Mouse (Mus musculus) neural tube, embryonic 14.5 days (tissue): ENCODE results near the gene Appl1. TPM values are rescaled to one million over a fixed set of nuclear protein-coding genes. Genes with fewer than 3 reads are reported as not detected.

Experiments
- ATAC-seq: fragments of 200-750 bp; cut with Nextera tagmentation; 2 replicates; pipeline ENCODE4 v1.8.0; 2017; ENCODE audit warnings: low read depth, mild to moderate bottlenecking, moderate TSS enrichment, moderate library complexity
- H3K27ac ChIP-seq: fragments of 300-500 bp; sonication (generic); 2 replicates; pipeline ENCODE4 v1.5.1; 2014; ENCODE audit warnings: low read depth, mild to moderate bottlenecking, control low read depth, low read length, moderate library complexity, mixed read lengths
- H3K27me3 ChIP-seq: fragments of 300-500 bp; sonication (generic); 2 replicates; pipeline ENCODE4 v1.6.1; 2014; ENCODE audit warnings: low read length; ENCODE audit not compliant: control insufficient read depth, insufficient read depth
- H3K36me3 ChIP-seq: fragments of 300-500 bp; sonication (generic); 2 replicates; pipeline ENCODE4 v1.6.1; 2014; ENCODE audit warnings: low read length, mixed read lengths; ENCODE audit not compliant: control insufficient read depth, insufficient read depth
- H3K4me1 ChIP-seq: fragments of 300-500 bp; sonication (generic); 2 replicates; pipeline ENCODE4 v1.6.1; 2014; ENCODE audit warnings: low read length; ENCODE audit not compliant: control insufficient read depth, insufficient read depth
- H3K4me2 ChIP-seq: fragments of 300-500 bp; sonication (generic); 2 replicates; pipeline ENCODE4 v1.6.1; 2014; ENCODE audit warnings: mild to moderate bottlenecking, low read depth, low read length, control low read depth
- H3K4me3 ChIP-seq: fragments of 300-500 bp; sonication (generic); 2 replicates; pipeline ENCODE4 v1.5.1; 2014; ENCODE audit warnings: low read depth, low read length, control low read depth, mixed read lengths
- H3K9ac ChIP-seq: fragments of 300-500 bp; sonication (generic); replicated peaks from 2 replicates; pipeline ENCODE4 v1.6.1; 2014; ENCODE audit warnings: low read depth, mild to moderate bottlenecking, control low read depth, low read length, mixed read lengths
- H3K9me3 ChIP-seq: fragments of 300-500 bp; sonication (generic); 2 replicates; pipeline ENCODE4 v1.6.1; 2016; ENCODE audit warnings: low read length; ENCODE audit not compliant: control insufficient read depth
- WGBS: fragments of 180-500 bp; shearing (Covaris S2); extraction: QIAGEN DNeasy Blood & Tissue Kit; methylation state at CpG from one replicate; pipeline ENCODE4 v1.1.7; 2014; 5-methylcytosine and 5-hydroxymethylcytosine counted together
- polyA plus RNA-seq: library from polyadenylated mRNA; unstranded; fragments of >200 nt; fragmentation: Nextera tagmentation; extraction: Ambion mirVana; gene quantifications from 2 replicates; pipeline ENCODE4 v1.2.1, GENCODE M21; 2014

Gene Appl1
- polyA plus RNA-seq, 1 experiment from 2014 or later, result 88.3 TPM

GRCm38 (mm10) chr14:26994211-26994741, 23.2 kb upstream of the Appl1 start, which contains the start of gene Hesx1:
Gene Hesx1, plus strand, starts transcription at chr14:26994416.
- Histone ChIP-seq H3K9me3 (no peaks in the 10 kb centered on the region), H3K9ac (no peak within 1 kb of the TSS), H3K27me3 (no peaks in the 10 kb centered on the region), H3K36me3 (no peaks in the 10 kb centered on the region), H3K4me2 (peak within 1 kb of the TSS; percentile 54), H3K4me1 (no peaks in the 10 kb centered on the region), H3K4me3 (peak within 1 kb of the TSS; percentile 21), H3K27ac (no peak within 1 kb of the TSS)
- ATAC-seq, result no peak
- 11% methylated on average over 16 of the region's 16 CpGs for WGBS

- Histone ChIP-seq H3K4me1 (no peaks in the 10 kb centered on the region), H3K27ac (no peak overlapping the region), H3K36me3 (no peaks in the 10 kb centered on the region), H3K9ac (no peak overlapping the region), H3K4me3 (no peak overlapping the region), H3K4me2 (no peak overlapping the region), H3K27me3 (no peaks in the 10 kb centered on the region), H3K9me3 (no peaks in the 10 kb centered on the region)
- ATAC-seq, result no peak
- WGBS, result 77% methylated on average over 3 of the region's 3 CpGs
Measured at GRCm38 (mm10) chr14:26993427-26993826, 22.4 kb upstream of the Appl1 start.

GRCm38 (mm10) chr14:26991622-26992021, 20.6 kb upstream of the Appl1 start:
- Histone ChIP-seq H3K9me3 (no peaks in the 10 kb centered on the region), H3K4me1 (no peaks in the 10 kb centered on the region), H3K27me3 (no peaks in the 10 kb centered on the region), H3K4me3 (no peak overlapping the region), H3K4me2 (no peak overlapping the region), H3K27ac (no peak overlapping the region), H3K36me3 (no peaks in the 10 kb centered on the region), H3K9ac (no peak overlapping the region)
- no peak for ATAC-seq
- WGBS, result 50% methylated on average over 18 of the region's 18 CpGs

- H3K27me3 ChIP-seq, result no peaks in the 10 kb centered on the region
- 79% methylated on average over 2 of the region's 2 CpGs for WGBS
- H3K4me2 ChIP-seq, result no peak overlapping the region
- H3K9ac ChIP-seq, result no peak overlapping the region
- H3K4me1 ChIP-seq, result no peaks in the 10 kb centered on the region
- no peaks in the 10 kb centered on the region for H3K9me3 ChIP-seq
- no peaks in the 10 kb centered on the region for H3K36me3 ChIP-seq
- no peak overlapping the region for H3K27ac ChIP-seq
- no peak for ATAC-seq
- no peak overlapping the region for H3K4me3 ChIP-seq
Measured at GRCm38 (mm10) chr14:26988694-26989093, 17.7 kb upstream of the Appl1 start.

- H3K9ac ChIP-seq, result no peak overlapping the region
- 84% methylated on average over 5 of the region's 5 CpGs for WGBS
- H3K4me3 ChIP-seq, result no peak overlapping the region
Measured at GRCm38 (mm10) chr14:26982150-26982530, 11.1 kb upstream of the Appl1 start.

GRCm38 (mm10) chr14:26981494-26982149, 10.6 kb upstream of the Appl1 start:
- no peak overlapping the region for H3K9ac ChIP-seq
- H3K4me1 ChIP-seq, result 0 out of 2 replicates have a peak, but pooled peaks cover 4% of the 10 kb centered on the region
- no peak overlapping the region for H3K27ac ChIP-seq
- peaks cover 3% of the 10 kb centered on the region; the same call in 1 of the 2 replicates for H3K9me3 ChIP-seq
- ATAC-seq, result no peak
- H3K4me3 ChIP-seq, result no peak overlapping the region
- no peak overlapping the region for H3K4me2 ChIP-seq
- H3K36me3 ChIP-seq, result no peaks in the 10 kb centered on the region
- no peaks in the 10 kb centered on the region for H3K27me3 ChIP-seq
- WGBS, result 74% methylated on average over 5 of the region's 5 CpGs

More at GRCm38 (mm10) chr14:26982150-26982530, 11.1 kb upstream of the Appl1 start:
- Histone ChIP-seq H3K27ac (no peak overlapping the region), H3K27me3 (no peaks in the 10 kb centered on the region), H3K4me1 (no peaks in the 10 kb centered on the region), H3K36me3 (no peaks in the 10 kb centered on the region), H3K9me3 (peaks cover 3% of the 10 kb centered on the region; the same call in 1 of the 2 replicates), H3K4me2 (no peak overlapping the region)
- no peak for ATAC-seq

- Histone ChIP-seq H3K36me3 (no peaks in the 10 kb centered on the region), H3K27ac (no peak overlapping the region), H3K9me3 (peaks cover 3% of the 10 kb centered on the region; the same call in 1 of the 2 replicates), H3K9ac (no peak overlapping the region), H3K4me1 (0 out of 2 replicates have a peak, but pooled peaks cover 4% of the 10 kb centered on the region), H3K27me3 (no peaks in the 10 kb centered on the region), H3K4me2 (no peak overlapping the region), H3K4me3 (no peak overlapping the region)
- WGBS, result 93% methylated on average over 8 of the region's 8 CpGs
- ATAC-seq, result no peak
Measured at GRCm38 (mm10) chr14:26981021-26981420, 10.0 kb upstream of the Appl1 start.

- Histone ChIP-seq H3K9me3 (peaks cover 3% of the 10 kb centered on the region; the same call in 1 of the 2 replicates), H3K4me3 (no peak overlapping the region), H3K27me3 (no peaks in the 10 kb centered on the region), H3K9ac (no peak overlapping the region), H3K4me2 (no peak overlapping the region), H3K27ac (no peak overlapping the region), H3K4me1 (0 out of 2 replicates have a peak, but pooled peaks cover 4% of the 10 kb centered on the region), H3K36me3 (no peaks in the 10 kb centered on the region)
- ATAC-seq, result no peak
- WGBS, result 88% methylated on average over 3 of the region's 3 CpGs
Measured at GRCm38 (mm10) chr14:26979808-26980207, 8.8 kb upstream of the Appl1 start.

GRCm38 (mm10) chr14:26977500-26977899, 6.5 kb upstream of the Appl1 start:
- WGBS, result 28% methylated on average over 2 of the region's 2 CpGs

More at GRCm38 (mm10) chr14:26977500-26977899, 6.5 kb upstream of the Appl1 start:
- Histone ChIP-seq H3K27ac (no peak overlapping the region), H3K9me3 (peaks cover 3% of the 10 kb centered on the region; the same call in 1 of the 2 replicates), H3K4me2 (no peak overlapping the region), H3K27me3 (no peaks in the 10 kb centered on the region), H3K4me3 (no peak overlapping the region), H3K4me1 (0 out of 2 replicates have a peak, but pooled peaks cover 4% of the 10 kb centered on the region), H3K9ac (no peak overlapping the region), H3K36me3 (no peaks in the 10 kb centered on the region)
- no peak for ATAC-seq
